Mouse (Mus musculus): ENCODE results near the gene Slc7a10. TPM values are rescaled to one million over a fixed set of nuclear protein-coding genes. Genes with fewer than 3 reads are reported as not detected.
A peak's percentile ranks its signal among the peaks of the same experiment; 100 is the strongest.

The Slc7a10 gene
- total RNA-seq (2021) = 10 to 100 TPM; 54.5 to 63.4 TPM
- long read RNA-seq, experiment 1, transcript Slc7a10-201 (11 exons, 1,953 nt) = major isoform, 90 of 123 reads
- long read RNA-seq, experiment 1, partial matches to known transcripts = 17 of 123 reads
- long read RNA-seq, experiment 1, other reads (novel, unspliced or antisense) = 16 of 123 reads
- long read RNA-seq, experiment 2, transcript Slc7a10-201 (11 exons, 1,953 nt) = major isoform, 71 of 114 reads
- long read RNA-seq, experiment 2, partial matches to known transcripts = 19 of 114 reads
- long read RNA-seq, experiment 2, other reads (novel, unspliced or antisense) = 24 of 114 reads

- no peak for DNase-seq (ENCODE audit: low spot score in 2 of 2)
These were observed at the start of gene Slc7a10 for GRCm38 (mm10) chr7:35185889-35186569. Gene Slc7a10 (plus strand): TSS chr7:35186385.

- no peak for DNase-seq (ENCODE audit: low spot score in 2 of 2)
These were observed 48.7 kb upstream of the Slc7a10 start for GRCm38 (mm10) chr7:35137524-35137923.

GRCm38 (mm10) chr7:35138481-35138880 is 47.7 kb upstream of the Slc7a10 start:
- no peak for DNase-seq (ENCODE audit: low spot score in 2 of 2)

GRCm38 (mm10) chr7:35139880-35140279 is 46.3 kb upstream of the Slc7a10 start:
- no peak for DNase-seq (ENCODE audit: low spot score in 2 of 2)

GRCm38 (mm10) chr7:35141519-35141918 is 44.7 kb upstream of the Slc7a10 start:
- DNase-seq (ENCODE audit: low spot score in 2 of 2) = no peak

GRCm38 (mm10) chr7:35142522-35142921 is 43.7 kb upstream of the Slc7a10 start:
- DNase-seq (ENCODE audit: low spot score in 2 of 2) = no peak

- no peak for DNase-seq (ENCODE audit: low spot score in 2 of 2)
These were observed 42.1 kb upstream of the Slc7a10 start for GRCm38 (mm10) chr7:35143864-35144618.

- no peak for DNase-seq (ENCODE audit: low spot score in 2 of 2)
These were observed 41.1 kb upstream of the Slc7a10 start for GRCm38 (mm10) chr7:35145068-35145467.

- no peak for DNase-seq (ENCODE audit: low spot score in 2 of 2)
These were observed 39.9 kb upstream of the Slc7a10 start for GRCm38 (mm10) chr7:35146269-35146668.

GRCm38 (mm10) chr7:35149616-35150433 is 36.4 kb upstream of the Slc7a10 start:
- no peak for DNase-seq (ENCODE audit: low spot score in 2 of 2)

GRCm38 (mm10) chr7:35150860-35151259 is 35.3 kb upstream of the Slc7a10 start:
- DNase-seq (ENCODE audit: low spot score in 2 of 2) = no peak

- no peak for DNase-seq (ENCODE audit: low spot score in 2 of 2)
These were observed 31.7 kb upstream of the Slc7a10 start for GRCm38 (mm10) chr7:35154449-35154848.

GRCm38 (mm10) chr7:35156561-35157477 is 29.4 kb upstream of the Slc7a10 start:
- no peak for DNase-seq (ENCODE audit: low spot score in 2 of 2)

- no peak for DNase-seq (ENCODE audit: low spot score in 2 of 2)
These were observed 28.7 kb upstream of the Slc7a10 start for GRCm38 (mm10) chr7:35157512-35157911.

- no peak for DNase-seq (ENCODE audit: low spot score in 2 of 2)
These were observed 23.7 kb upstream of the Slc7a10 start for GRCm38 (mm10) chr7:35162443-35162842.

- no peak for DNase-seq (ENCODE audit: low spot score in 2 of 2)
These were observed 22.6 kb upstream of the Slc7a10 start for GRCm38 (mm10) chr7:35163600-35163999.

- no peak for DNase-seq (ENCODE audit: low spot score in 2 of 2)
These were observed 22.1 kb upstream of the Slc7a10 start for GRCm38 (mm10) chr7:35164131-35164530.

- no peak for DNase-seq (ENCODE audit: low spot score in 2 of 2)
These were observed 19.2 kb upstream of the Slc7a10 start for GRCm38 (mm10) chr7:35166988-35167387.

- no peak for DNase-seq (ENCODE audit: low spot score in 2 of 2)
These were observed 18.3 kb upstream of the Slc7a10 start for GRCm38 (mm10) chr7:35167925-35168324.

- DNase-seq (ENCODE audit: low spot score in 2 of 2) = peak; percentile 90 to 92
These were observed 16.8 kb upstream of the Slc7a10 start for GRCm38 (mm10) chr7:35169341-35169740.

Data from layer of hippocampus, postnatal 14 days (tissue).